Mouse (Mus musculus): ENCODE results near the gene Kcnip3. TPM values are rescaled to one million over a fixed set of nuclear protein-coding genes. Genes with fewer than 3 reads are reported as not detected.

Gene Kcnip3
- polyA plus RNA-seq, 1 experiment from 2014 or later = 1.4 TPM

- Histone ChIP-seq H3K4me3 (ENCODE audit: low read depth, low read length) (no peak overlapping the region), H3K9me3 (ENCODE audit: control insufficient read depth, low read length) (no peaks in the 10 kb centered on the region), H3K4me2 (no peak overlapping the region), H3K27ac (ENCODE audit: low read depth, low read length) (no peak overlapping the region), H3K4me1 (replicated peaks; ENCODE audit: control insufficient read depth, insufficient read depth, low read length) (no peaks in the 10 kb centered on the region), H3K36me3 (ENCODE audit: control insufficient read depth, insufficient read depth, low read length) (no peaks in the 10 kb centered on the region), H3K9ac (ENCODE audit: low read depth, low read length) (no peak overlapping the region), H3K27me3 (replicated peaks; ENCODE audit: control insufficient read depth, insufficient read depth, low read length) (peaks cover 48% of the 10 kb centered on the region)
- WGBS = 20% methylated on average over 4 of the region's 4 CpGs
- ATAC-seq (replicated peaks; ENCODE audit: low FRiP score) = no peak
- DNase-seq (ENCODE audit: low spot score) = no peak
Observed at GRCm38 (mm10) chr2:127539494-127539893, 17.6 kb upstream of the Kcnip3 start.

- H3K27ac ChIP-seq (ENCODE audit: low read depth, low read length) = no peak overlapping the region
- H3K4me2 ChIP-seq = no peak overlapping the region
- H3K4me1 ChIP-seq (replicated peaks; ENCODE audit: control insufficient read depth, insufficient read depth, low read length) = no peaks in the 10 kb centered on the region
- H3K9ac ChIP-seq (ENCODE audit: low read depth, low read length) = no peak overlapping the region
- WGBS = 61% methylated on average over 3 of the region's 3 CpGs
- H3K36me3 ChIP-seq (ENCODE audit: control insufficient read depth, insufficient read depth, low read length) = no peaks in the 10 kb centered on the region
- no peak for DNase-seq (ENCODE audit: low spot score)
- H3K4me3 ChIP-seq (ENCODE audit: low read depth, low read length) = no peak overlapping the region
- no peak for ATAC-seq (replicated peaks; ENCODE audit: low FRiP score)
- H3K9me3 ChIP-seq (ENCODE audit: control insufficient read depth, low read length) = no peaks in the 10 kb centered on the region
- H3K27me3 ChIP-seq (replicated peaks; ENCODE audit: control insufficient read depth, insufficient read depth, low read length) = peaks cover 39% of the 10 kb centered on the region
Observed at GRCm38 (mm10) chr2:127537548-127537947, 15.7 kb upstream of the Kcnip3 start.

GRCm38 (mm10) chr2:127535363-127535762 is 13.5 kb upstream of the Kcnip3 start:
- Histone ChIP-seq H3K4me1 (replicated peaks; ENCODE audit: control insufficient read depth, insufficient read depth, low read length) (no peaks in the 10 kb centered on the region), H3K9me3 (ENCODE audit: control insufficient read depth, low read length) (no peaks in the 10 kb centered on the region), H3K27ac (ENCODE audit: low read depth, low read length) (no peak overlapping the region), H3K9ac (ENCODE audit: low read depth, low read length) (no peak overlapping the region), H3K27me3 (replicated peaks; ENCODE audit: control insufficient read depth, insufficient read depth, low read length) (peaks cover 17% of the 10 kb centered on the region), H3K4me3 (ENCODE audit: low read depth, low read length) (no peak overlapping the region), H3K36me3 (ENCODE audit: control insufficient read depth, insufficient read depth, low read length) (no peaks in the 10 kb centered on the region), H3K4me2 (no peak overlapping the region)
- WGBS = 66% methylated on average over 9 of the region's 9 CpGs
- ATAC-seq (replicated peaks; ENCODE audit: low FRiP score) = no peak
- DNase-seq (ENCODE audit: low spot score) = no peak

DNA sequence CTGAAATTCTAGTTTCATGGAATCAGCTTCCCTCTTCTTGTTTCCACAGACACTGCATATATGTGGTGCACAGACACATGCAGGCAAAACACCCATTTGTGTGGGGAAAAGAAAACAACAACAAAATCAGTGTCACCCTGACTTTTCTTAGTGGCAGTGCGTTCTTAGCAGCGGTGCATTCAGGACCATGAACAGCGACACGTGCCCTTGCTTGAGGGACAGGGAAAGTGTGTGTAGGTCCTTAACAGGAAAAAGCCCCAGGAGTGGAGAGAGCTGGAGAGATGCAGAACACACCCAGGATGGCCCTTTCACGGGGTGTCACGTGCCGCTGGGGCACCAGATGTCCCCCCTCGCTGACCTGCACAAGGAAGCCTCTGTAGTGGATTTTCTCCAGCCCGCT is 10.5 kb upstream of the Kcnip3 start:
- Histone ChIP-seq H3K4me2 (no peak overlapping the region), H3K27ac (ENCODE audit: low read depth, low read length) (no peak overlapping the region), H3K4me1 (replicated peaks; ENCODE audit: control insufficient read depth, insufficient read depth, low read length) (no peaks in the 10 kb centered on the region), H3K27me3 (replicated peaks; ENCODE audit: control insufficient read depth, insufficient read depth, low read length) (no peaks in the 10 kb centered on the region; the same call in none of the 2 replicates), H3K36me3 (ENCODE audit: control insufficient read depth, insufficient read depth, low read length) (no peaks in the 10 kb centered on the region), H3K4me3 (ENCODE audit: low read depth, low read length) (no peak overlapping the region), H3K9me3 (ENCODE audit: control insufficient read depth, low read length) (no peaks in the 10 kb centered on the region), H3K9ac (ENCODE audit: low read depth, low read length) (no peak overlapping the region)
- DNase-seq (ENCODE audit: low spot score) (no peak), ATAC-seq (replicated peaks; ENCODE audit: low FRiP score) (no peak)
- 8% methylated on average over 9 of the region's 9 CpGs for WGBS

DNA sequence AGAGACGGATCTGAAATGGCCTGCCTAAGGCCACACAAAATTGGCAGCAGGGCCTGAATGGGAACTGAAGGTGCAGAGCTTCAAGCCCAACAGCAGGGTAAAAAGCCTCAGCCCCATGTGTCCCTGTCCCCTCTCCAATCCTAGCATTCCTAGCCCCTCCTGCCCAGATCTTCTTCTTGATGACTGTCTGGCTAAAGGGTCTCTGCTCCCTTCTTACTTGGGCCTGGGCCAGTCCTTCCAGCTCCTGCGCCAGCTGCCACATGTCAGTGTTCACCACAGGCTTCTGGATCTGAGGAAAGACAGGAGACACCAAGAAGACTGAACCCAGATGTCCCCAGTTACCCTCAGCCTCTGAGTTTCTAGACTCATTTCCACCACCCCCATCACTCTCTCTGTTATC is 9.7 kb upstream of the Kcnip3 start:
- Histone ChIP-seq H3K4me2 (no peak overlapping the region), H3K9ac (ENCODE audit: low read depth, low read length) (no peak overlapping the region), H3K4me3 (ENCODE audit: low read depth, low read length) (no peak overlapping the region), H3K27me3 (replicated peaks; ENCODE audit: control insufficient read depth, insufficient read depth, low read length) (no peaks in the 10 kb centered on the region; the same call in 1 of the 2 replicates), H3K4me1 (replicated peaks; ENCODE audit: control insufficient read depth, insufficient read depth, low read length) (no peaks in the 10 kb centered on the region), H3K9me3 (ENCODE audit: control insufficient read depth, low read length) (no peaks in the 10 kb centered on the region), H3K36me3 (ENCODE audit: control insufficient read depth, insufficient read depth, low read length) (no peaks in the 10 kb centered on the region), H3K27ac (ENCODE audit: low read depth, low read length) (no peak overlapping the region)
- no peak for DNase-seq (ENCODE audit: low spot score)
- WGBS = 79% methylated on average over 2 of the region's 2 CpGs
- ATAC-seq (replicated peaks; ENCODE audit: low FRiP score) = no peak

DNA sequence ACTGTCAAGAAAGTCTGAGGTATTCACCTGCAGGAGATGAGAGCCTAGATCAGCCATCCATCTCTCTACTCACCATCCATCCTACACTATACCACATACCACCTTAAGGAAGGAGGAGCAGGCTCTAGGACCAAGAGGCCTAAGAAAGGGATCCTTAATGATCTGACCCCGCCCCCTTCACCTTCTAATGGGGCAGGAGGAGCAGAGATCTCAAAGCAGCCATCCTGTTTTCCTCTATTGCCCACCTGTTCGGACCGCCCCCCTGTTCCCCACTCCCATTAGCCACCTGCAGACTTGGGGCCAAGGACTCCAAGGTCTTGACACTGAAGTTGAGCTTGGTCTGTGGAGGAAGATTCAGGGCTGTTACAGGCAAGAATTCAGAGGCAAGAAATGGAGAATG is 8.5 kb upstream of the Kcnip3 start:
- H3K4me1 ChIP-seq (replicated peaks; ENCODE audit: control insufficient read depth, insufficient read depth, low read length) = no peaks in the 10 kb centered on the region
- no peaks in the 10 kb centered on the region for H3K9me3 ChIP-seq (ENCODE audit: control insufficient read depth, low read length)
- DNase-seq (ENCODE audit: low spot score) (no peak), ATAC-seq (replicated peaks; ENCODE audit: low FRiP score) (no peak)
- 62% methylated on average over 3 of the region's 3 CpGs for WGBS
- no peak overlapping the region for H3K27ac ChIP-seq (ENCODE audit: low read depth, low read length)
- H3K4me3 ChIP-seq (ENCODE audit: low read depth, low read length) = no peak overlapping the region
- H3K36me3 ChIP-seq (ENCODE audit: control insufficient read depth, insufficient read depth, low read length) = no peaks in the 10 kb centered on the region
- no peak overlapping the region for H3K4me2 ChIP-seq
- H3K27me3 ChIP-seq (replicated peaks; ENCODE audit: control insufficient read depth, insufficient read depth, low read length) = no peaks in the 10 kb centered on the region; the same call in 1 of the 2 replicates
- no peak overlapping the region for H3K9ac ChIP-seq (ENCODE audit: low read depth, low read length)

GRCm38 (mm10) chr2:127525004-127525775 is 3.3 kb upstream of the Kcnip3 start:
- Histone ChIP-seq H3K27ac (ENCODE audit: low read depth, low read length) (no peak overlapping the region), H3K4me3 (ENCODE audit: low read depth, low read length) (no peak overlapping the region), H3K9ac (ENCODE audit: low read depth, low read length) (no peak overlapping the region), H3K9me3 (ENCODE audit: control insufficient read depth, low read length) (no peaks in the 10 kb centered on the region), H3K4me1 (replicated peaks; ENCODE audit: control insufficient read depth, insufficient read depth, low read length) (peaks cover 7% of the 10 kb centered on the region), H3K36me3 (ENCODE audit: control insufficient read depth, insufficient read depth, low read length) (no peaks in the 10 kb centered on the region), H3K27me3 (replicated peaks; ENCODE audit: control insufficient read depth, insufficient read depth, low read length) (peaks cover 16% of the 10 kb centered on the region), H3K4me2 (no peak overlapping the region)
- no peak for ATAC-seq (replicated peaks; ENCODE audit: low FRiP score)
- WGBS = 71% methylated on average over 3 of the region's 3 CpGs
- DNase-seq (ENCODE audit: low spot score) = no peak

- ATAC-seq (replicated peaks; ENCODE audit: low FRiP score) (no peak), DNase-seq (ENCODE audit: low spot score) (no peak)
- H3K9me3 ChIP-seq (ENCODE audit: control insufficient read depth, low read length) = no peaks in the 10 kb centered on the region
- no peak overlapping the region for H3K4me2 ChIP-seq
- no peak overlapping the region for H3K27ac ChIP-seq (ENCODE audit: low read depth, low read length)
- H3K4me1 ChIP-seq (replicated peaks; ENCODE audit: control insufficient read depth, insufficient read depth, low read length) = peaks cover 7% of the 10 kb centered on the region
- H3K27me3 ChIP-seq (replicated peaks; ENCODE audit: control insufficient read depth, insufficient read depth, low read length) = peaks cover 19% of the 10 kb centered on the region
- H3K4me3 ChIP-seq (ENCODE audit: low read depth, low read length) = no peak overlapping the region
- H3K9ac ChIP-seq (ENCODE audit: low read depth, low read length) = no peak overlapping the region
- no peaks in the 10 kb centered on the region for H3K36me3 ChIP-seq (ENCODE audit: control insufficient read depth, insufficient read depth, low read length)
- 29% methylated on average over 7 of the region's 7 CpGs for WGBS
Observed at GRCm38 (mm10) chr2:127523950-127524729, 2.2 kb upstream of the Kcnip3 start.
